Mouse (Mus musculus) liver, postnatal 0 days (tissue): Measurements from ENCODE around the gene Fignl2.

Experiments used
- CTCF ChIP-seq: sonication (generic); IDR thresholded peaks from 2 replicates; pipeline ENCODE4 v1.5.1; 2016; ENCODE audit warnings: antibody characterized with exemption, low read depth
- EP300 ChIP-seq: IDR thresholded peaks from 2 replicates; pipeline ENCODE4 v1.6.1; 2016; ENCODE audit warnings: antibody characterized with exemption, low read depth, mild to moderate bottlenecking

- TF ChIP-seq CTCF (no peak), EP300 (no peak)
Measured at GRCm38 (mm10) chr15:101001685-101002084, 76.7 kb downstream of the Fignl2 start.
